Mouse (Mus musculus): ENCODE data around the gene Psmd5.

The Psmd5 gene

DNA sequence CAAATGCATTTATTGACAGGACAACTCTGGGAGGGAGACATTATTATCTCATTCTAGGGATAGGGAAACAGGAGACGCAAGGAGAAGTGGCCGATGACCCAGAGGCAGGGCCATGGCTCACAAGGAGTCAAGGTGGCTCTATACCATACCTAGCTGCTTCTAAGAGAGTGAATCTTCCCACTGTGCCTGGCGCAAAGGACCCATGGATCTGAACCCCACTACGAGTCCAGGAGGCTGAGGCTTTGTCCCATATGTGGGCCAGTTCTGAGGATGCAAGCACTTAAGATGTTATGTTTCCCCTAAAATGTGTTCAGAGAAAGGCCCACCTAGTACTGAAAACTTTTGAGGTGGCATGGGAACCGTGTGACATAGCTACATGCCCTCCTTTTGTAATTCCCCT lies 37.1 kb upstream of the Psmd5 start:
- Histone ChIP-seq H3K4me1 (replicated peaks; ENCODE audit: low read depth, low read length) (peaks cover 36% of the 10 kb centered on the region), H3K36me3 (ENCODE audit: insufficient read depth, low read length) (peaks cover 13% of the 10 kb centered on the region; the same call in 1 of the 2 replicates), H3K9me3 (ENCODE audit: low read length) (no peaks in the 10 kb centered on the region), H3K27me3 (ENCODE audit: insufficient read depth, low read length) (peaks cover 62% of the 10 kb centered on the region), H3K4me3 (replicated peaks; ENCODE audit: low read length) (no peak overlapping the region)
- TF ChIP-seq NANOG (IDR thresholded peaks at IDR 0.05; ENCODE audit: borderline replicate concordance, low read length) (no peak), POU5F1 (IDR thresholded peaks at IDR 0.05; ENCODE audit: borderline replicate concordance, low read length) (no peak), CTCF (conservative IDR thresholded peaks at IDR 0.05; ENCODE audit: low read length) (no peak)

DNA sequence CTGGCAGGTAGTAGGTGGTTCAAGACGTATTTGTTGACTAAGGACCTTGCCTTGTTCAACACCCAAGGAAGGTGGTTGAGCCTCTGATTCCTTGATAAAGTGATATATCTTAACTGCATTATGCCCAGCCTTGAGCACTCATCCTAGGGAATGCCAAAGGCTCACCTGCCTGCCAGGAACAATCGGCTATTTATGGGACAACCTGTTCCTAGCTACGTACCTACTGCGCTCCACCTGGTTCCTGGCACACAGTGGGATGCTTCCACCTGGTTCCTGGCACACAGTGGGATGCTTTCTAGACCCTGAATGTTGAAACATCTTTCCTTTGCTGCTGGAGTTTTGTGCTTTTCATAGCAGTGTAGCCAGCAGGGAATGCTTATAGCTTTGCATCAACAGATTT lies 35.0 kb upstream of the Psmd5 start:
- H3K27me3 ChIP-seq (ENCODE audit: insufficient read depth, low read length) = peaks cover 53% of the 10 kb centered on the region
- no peak for TF ChIP-seq POU5F1 (IDR thresholded peaks at IDR 0.05; ENCODE audit: borderline replicate concordance, low read length)
- TF ChIP-seq CTCF (conservative IDR thresholded peaks at IDR 0.05; ENCODE audit: low read length) = no peak
- no peak for TF ChIP-seq NANOG (IDR thresholded peaks at IDR 0.05; ENCODE audit: borderline replicate concordance, low read length)
- H3K9me3 ChIP-seq (ENCODE audit: low read length) = no peaks in the 10 kb centered on the region
- peaks cover 36% of the 10 kb centered on the region for H3K4me1 ChIP-seq (replicated peaks; ENCODE audit: low read depth, low read length)
- peaks cover 13% of the 10 kb centered on the region; the same call in 1 of the 2 replicates for H3K36me3 ChIP-seq (ENCODE audit: insufficient read depth, low read length)
- no peak overlapping the region for H3K4me3 ChIP-seq (replicated peaks; ENCODE audit: low read length)

GRCm38 (mm10) chr2:34906861-34907604 lies 32.3 kb upstream of the Psmd5 start:
- H3K4me1 ChIP-seq (replicated peaks; ENCODE audit: low read depth, low read length) = peaks cover 25% of the 10 kb centered on the region
- no peaks in the 10 kb centered on the region for H3K9me3 ChIP-seq (ENCODE audit: low read length)
- TF ChIP-seq POU5F1 (IDR thresholded peaks at IDR 0.05; ENCODE audit: borderline replicate concordance, low read length) = no peak
- no peak for TF ChIP-seq CTCF (conservative IDR thresholded peaks at IDR 0.05; ENCODE audit: low read length)
- no peak for TF ChIP-seq NANOG (IDR thresholded peaks at IDR 0.05; ENCODE audit: borderline replicate concordance, low read length)
- no peak overlapping the region for H3K4me3 ChIP-seq (replicated peaks; ENCODE audit: low read length)
- H3K27me3 ChIP-seq (ENCODE audit: insufficient read depth, low read length) = peaks cover 28% of the 10 kb centered on the region
- peaks cover 13% of the 10 kb centered on the region; the same call in 1 of the 2 replicates for H3K36me3 ChIP-seq (ENCODE audit: insufficient read depth, low read length)

- H3K4me1 ChIP-seq (replicated peaks; ENCODE audit: low read depth, low read length) = peaks cover 25% of the 10 kb centered on the region
- H3K27me3 ChIP-seq (ENCODE audit: insufficient read depth, low read length) = peaks cover 22% of the 10 kb centered on the region
- no peak for TF ChIP-seq NANOG (IDR thresholded peaks at IDR 0.05; ENCODE audit: borderline replicate concordance, low read length)
- TF ChIP-seq POU5F1 (IDR thresholded peaks at IDR 0.05; ENCODE audit: borderline replicate concordance, low read length) = no peak
- no peak for TF ChIP-seq CTCF (conservative IDR thresholded peaks at IDR 0.05; ENCODE audit: low read length)
- H3K4me3 ChIP-seq (replicated peaks; ENCODE audit: low read length) = no peak overlapping the region
- no peaks in the 10 kb centered on the region for H3K9me3 ChIP-seq (ENCODE audit: low read length)
- peaks cover 11% of the 10 kb centered on the region; the same call in 1 of the 2 replicates for H3K36me3 ChIP-seq (ENCODE audit: insufficient read depth, low read length)
Observed at GRCm38 (mm10) chr2:34906426-34906825, 31.7 kb upstream of the Psmd5 start.

GRCm38 (mm10) chr2:34904849-34905542 lies 30.2 kb upstream of the Psmd5 start:
- H3K36me3 ChIP-seq (ENCODE audit: insufficient read depth, low read length) = 0 out of 2 replicates have a peak, but pooled peaks cover 4% of the 10 kb centered on the region
- H3K4me3 ChIP-seq (replicated peaks; ENCODE audit: low read length) = peak overlapping the region; percentile 65
- H3K9me3 ChIP-seq (ENCODE audit: low read length) = no peaks in the 10 kb centered on the region
- TF ChIP-seq POU5F1 (IDR thresholded peaks at IDR 0.05; ENCODE audit: borderline replicate concordance, low read length) (no peak), NANOG (IDR thresholded peaks at IDR 0.05; ENCODE audit: borderline replicate concordance, low read length) (no peak), CTCF (conservative IDR thresholded peaks at IDR 0.05; ENCODE audit: low read length) (no peak)
- peaks cover 12% of the 10 kb centered on the region for H3K27me3 ChIP-seq (ENCODE audit: insufficient read depth, low read length)
- H3K4me1 ChIP-seq (replicated peaks; ENCODE audit: low read depth, low read length) = peaks cover 25% of the 10 kb centered on the region

GRCm38 (mm10) chr2:34903652-34904405 lies 29.1 kb upstream of the Psmd5 start:
- Histone ChIP-seq H3K27me3 (ENCODE audit: insufficient read depth, low read length) (peaks cover 8% of the 10 kb centered on the region; the same call in 1 of the 2 replicates), H3K36me3 (ENCODE audit: insufficient read depth, low read length) (peaks cover 5% of the 10 kb centered on the region; the same call in 1 of the 2 replicates), H3K4me1 (replicated peaks; ENCODE audit: low read depth, low read length) (peaks cover 28% of the 10 kb centered on the region), H3K9me3 (ENCODE audit: low read length) (no peaks in the 10 kb centered on the region), H3K4me3 (replicated peaks; ENCODE audit: low read length) (no peak overlapping the region)
- TF ChIP-seq NANOG (IDR thresholded peaks at IDR 0.05; ENCODE audit: borderline replicate concordance, low read length) (no peak), CTCF (conservative IDR thresholded peaks at IDR 0.05; ENCODE audit: low read length) (no peak), POU5F1 (IDR thresholded peaks at IDR 0.05; ENCODE audit: borderline replicate concordance, low read length) (no peak)

GRCm38 (mm10) chr2:34903191-34903590 lies 28.4 kb upstream of the Psmd5 start:
- peaks cover 30% of the 10 kb centered on the region for H3K4me1 ChIP-seq (replicated peaks; ENCODE audit: low read depth, low read length)

GRCm38 (mm10) chr2:34902731-34903130 lies 28.0 kb upstream of the Psmd5 start:
- H3K9me3 ChIP-seq (ENCODE audit: low read length) = no peaks in the 10 kb centered on the region
- H3K4me1 ChIP-seq (replicated peaks; ENCODE audit: low read depth, low read length) = peaks cover 33% of the 10 kb centered on the region
- TF ChIP-seq CTCF (conservative IDR thresholded peaks at IDR 0.05; ENCODE audit: low read length) = no peak
- no peak for TF ChIP-seq POU5F1 (IDR thresholded peaks at IDR 0.05; ENCODE audit: borderline replicate concordance, low read length)
- TF ChIP-seq NANOG (IDR thresholded peaks at IDR 0.05; ENCODE audit: borderline replicate concordance, low read length) = no peak
- H3K4me3 ChIP-seq (replicated peaks; ENCODE audit: low read length) = no peak overlapping the region
- H3K27me3 ChIP-seq (ENCODE audit: insufficient read depth, low read length) = peaks cover 8% of the 10 kb centered on the region; the same call in 1 of the 2 replicates
- peaks cover 5% of the 10 kb centered on the region; the same call in 1 of the 2 replicates for H3K36me3 ChIP-seq (ENCODE audit: insufficient read depth, low read length)

More at GRCm38 (mm10) chr2:34903191-34903590, 28.4 kb upstream of the Psmd5 start:
- H3K9me3 ChIP-seq (ENCODE audit: low read length) = no peaks in the 10 kb centered on the region
- no peak overlapping the region for H3K4me3 ChIP-seq (replicated peaks; ENCODE audit: low read length)
- TF ChIP-seq POU5F1 (IDR thresholded peaks at IDR 0.05; ENCODE audit: borderline replicate concordance, low read length) = no peak
- TF ChIP-seq NANOG (IDR thresholded peaks at IDR 0.05; ENCODE audit: borderline replicate concordance, low read length) = no peak
- TF ChIP-seq CTCF (conservative IDR thresholded peaks at IDR 0.05; ENCODE audit: low read length) = no peak
- H3K36me3 ChIP-seq (ENCODE audit: insufficient read depth, low read length) = peaks cover 5% of the 10 kb centered on the region; the same call in 1 of the 2 replicates
- H3K27me3 ChIP-seq (ENCODE audit: insufficient read depth, low read length) = peaks cover 8% of the 10 kb centered on the region; the same call in 1 of the 2 replicates
